Comparison of ENCODE assay signal across 12 mouse cellular contexts in genomic region chr14:13771163-13771562, GRCm38 (mm10).
DNase-seq lines count a peak whose midpoint lies in the region; ATAC-seq and TF ChIP-seq lines count a peak whose summit lies in the region.
"Had no signal": no experiment of that assay in that cellular context is flagged by ENCODE, and none has a peak within 500 bp of the region (broad histone marks: within the 10 kb centered on the region; RNA-seq: fewer than 3 reads in every experiment).

No protein-coding gene starts in this region.

- ATAC-seq in neural tube, embryonic 11.5 days (ENCODE audit: insufficient read depth, low FRiP score, low TSS enrichment) = 0 out of 2 replicates have a peak, but pooled peaks have one; percentile 24
- ATAC-seq in forebrain, postnatal 0 days = peak; percentile 34
- no peak for ATAC-seq in midbrain, embryonic 11.5 days (ENCODE audit: low FRiP score)

- 50% methylated on average over 2 of the region's 2 CpGs for WGBS in neural tube, embryonic 11.5 days
- 50% methylated on average over 2 of the region's 2 CpGs for WGBS in forebrain, postnatal 0 days
- 82% methylated on average over 2 of the region's 2 CpGs for WGBS in midbrain, embryonic 11.5 days

- H3K4me1 ChIP-seq in neural tube, embryonic 11.5 days (ENCODE audit: control insufficient read depth, insufficient read depth, low read length) = peaks cover 5% of the 10 kb centered on the region; the same call in 1 of the 2 replicates
- peaks cover 7% of the 10 kb centered on the region; the same call in 1 of the 2 replicates for H3K4me1 ChIP-seq in forebrain, postnatal 0 days (ENCODE audit: insufficient read depth)
- H3K4me1 ChIP-seq in midbrain, embryonic 11.5 days (ENCODE audit: control insufficient read depth, insufficient read depth, low read length) = peaks cover 17% of the 10 kb centered on the region
- H3K4me1 ChIP-seq: liver, embryonic 13.5 days had no signal

- DNase-seq in neural tube, embryonic 11.5 days (ENCODE audit: low spot score) = peak; percentile 10
- DNase-seq in neural tube, embryonic 10.5 days (ENCODE audit: extremely low spot score, low spot score) = no peak
- no peak for DNase-seq in forebrain, postnatal 0 days
- DNase-seq in midbrain, embryonic 11.5 days (ENCODE audit: low spot score, missing footprints) = peak; percentile 84
- no peak for DNase-seq in heart, adult 18-20 months
- no peak for DNase-seq in natural killer cell, adult 2 months (ENCODE audit: low spot score in 2 of 2)
- DNase-seq in cerebellum, postnatal 14 days = no peak
- DNase-seq: adrenal gland, adult 2 months; cerebellum, adult 11 months; liver, embryonic 13.5 days; right cerebral cortex, postnatal 14 days had no signal

- H3K4me3 ChIP-seq in neural tube, embryonic 11.5 days (ENCODE audit: low read depth, low read length) = no peak overlapping the region
- no peak overlapping the region for H3K4me3 ChIP-seq in forebrain, postnatal 0 days (ENCODE audit: low read depth, low read length)
- H3K4me3 ChIP-seq in midbrain, embryonic 11.5 days (ENCODE audit: low read depth, low read length) = no peak overlapping the region
- H3K4me3 ChIP-seq: liver, embryonic 13.5 days had no signal

- no peaks in the 10 kb centered on the region for H3K27me3 ChIP-seq in neural tube, embryonic 11.5 days (ENCODE audit: control insufficient read depth, insufficient read depth, low read length)
- no peaks in the 10 kb centered on the region for H3K27me3 ChIP-seq in forebrain, postnatal 0 days (ENCODE audit: insufficient read depth, low read length)
- no peaks in the 10 kb centered on the region for H3K27me3 ChIP-seq in midbrain, embryonic 11.5 days (ENCODE audit: control insufficient read depth, insufficient read depth, low read length)
- H3K27me3 ChIP-seq: liver, embryonic 13.5 days had no signal

- no peak overlapping the region for H3K4me2 ChIP-seq in neural tube, embryonic 11.5 days (ENCODE audit: low read depth)
- no peak overlapping the region for H3K4me2 ChIP-seq in forebrain, postnatal 0 days (ENCODE audit: low read depth)
- no peak overlapping the region for H3K4me2 ChIP-seq in midbrain, embryonic 11.5 days
- H3K4me2 ChIP-seq: heart, embryonic 11.5 days; liver, embryonic 13.5 days had no signal

- peak overlapping the region; percentile 44; the same call in 1 of the 2 replicates for H3K27ac ChIP-seq in neural tube, embryonic 11.5 days (ENCODE audit: low read depth, low read length)
- H3K27ac ChIP-seq in forebrain, postnatal 0 days (ENCODE audit: low read depth, low read length) = peak overlapping the region; percentile 40; the same call in 1 of the 2 replicates
- peak overlapping the region; percentile 68 for H3K27ac ChIP-seq in midbrain, embryonic 11.5 days (ENCODE audit: low read depth, low read length)
- H3K27ac ChIP-seq: liver, embryonic 13.5 days had no signal

- no peak overlapping the region for H3K9ac ChIP-seq in neural tube, embryonic 11.5 days (ENCODE audit: low read length)
- H3K9ac ChIP-seq in forebrain, postnatal 0 days = no peak overlapping the region
- no peak overlapping the region for H3K9ac ChIP-seq in midbrain, embryonic 11.5 days (ENCODE audit: low read length)
- H3K9ac ChIP-seq: liver, embryonic 13.5 days had no signal

- no peak for TF ChIP-seq CTCF in forebrain, postnatal 0 days (IDR thresholded peaks at IDR 0.05; ENCODE audit: low read depth)

- no peaks in the 10 kb centered on the region for H3K36me3 ChIP-seq in neural tube, embryonic 11.5 days (ENCODE audit: control insufficient read depth, insufficient read depth, low read length)
- H3K36me3 ChIP-seq in forebrain, postnatal 0 days (ENCODE audit: insufficient read depth) = no peaks in the 10 kb centered on the region
- H3K36me3 ChIP-seq in midbrain, embryonic 11.5 days (ENCODE audit: control insufficient read depth, insufficient read depth, low read length) = no peaks in the 10 kb centered on the region
- H3K36me3 ChIP-seq: liver, embryonic 13.5 days had no signal

- no peaks in the 10 kb centered on the region for H3K9me3 ChIP-seq in neural tube, embryonic 11.5 days (ENCODE audit: control insufficient read depth, low read length)
- H3K9me3 ChIP-seq in forebrain, postnatal 0 days (ENCODE audit: low read length) = no peaks in the 10 kb centered on the region
- H3K9me3 ChIP-seq in midbrain, embryonic 11.5 days (ENCODE audit: control insufficient read depth, low read length) = no peaks in the 10 kb centered on the region
- H3K9me3 ChIP-seq: liver, embryonic 13.5 days had no signal

Comparison
In these comparisons a context has a peak if more than half of its experiments do, and no peak if none do; other contexts are left out.
1. DNase-seq: peak in neural tube, embryonic 11.5 days (single experiment) and midbrain, embryonic 11.5 days (single experiment); none in neural tube, embryonic 10.5 days (single experiment), forebrain, postnatal 0 days (single experiment), heart, adult 18-20 months (0 of 2), natural killer cell, adult 2 months (0 of 2) and cerebellum, postnatal 14 days (0 of 2).
2. Peak in every context shown above with its lines, with median percentiles within 50 percentile points of each other: H3K27ac ChIP-seq.